Mouse (Mus musculus) cerebellum, adult 2 months (tissue): ENCODE data around the gene Smco2.

ENCODE experiments used
- CTCF ChIP-seq: fragments of 200-500 bp; IDR thresholded peaks from 2 replicates; pipeline ENCODE4 v1.5.1; 2011; ENCODE audit warnings: low read depth, mild to moderate bottlenecking, control low read depth, low read length, moderate library complexity, borderline replicate concordance; ENCODE audit not compliant: insufficient read depth
- POLR2A ChIP-seq: fragments of 200-500 bp; IDR thresholded peaks from 2 replicates; pipeline ENCODE4 v1.6.1; 2011; ENCODE audit warnings: low read length, control low read depth, borderline replicate concordance; ENCODE audit not compliant: insufficient read depth

DNA sequence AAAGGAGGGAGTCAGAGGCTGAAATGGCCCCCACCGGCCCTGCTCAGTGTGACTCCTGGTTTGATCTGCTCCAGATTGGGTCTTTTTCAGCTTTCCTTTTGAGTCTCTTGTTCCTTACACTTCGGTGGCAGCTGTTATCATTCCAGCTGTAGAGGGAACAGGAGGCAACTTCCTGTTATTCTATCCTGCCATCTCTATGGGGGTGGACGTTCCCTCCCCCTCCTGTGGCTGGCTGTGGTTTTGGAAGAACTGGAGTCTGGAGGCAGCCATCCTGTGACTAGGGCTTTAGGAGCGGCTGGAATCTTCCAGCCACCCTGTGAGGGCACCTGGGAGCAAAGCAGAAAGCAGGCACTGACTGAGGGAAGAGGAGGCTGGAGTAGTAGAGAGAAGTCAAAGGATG, 34.9 kb downstream of the Smco2 start:
- TF ChIP-seq CTCF = no peak
- TF ChIP-seq POLR2A = no peak
